Mouse (Mus musculus) 3134 (cell line): ENCODE measurements at regions not wholly inside any gene's neighbourhood (a gene's known extent, or its start where the extent isn't known, plus 50 kb on each side); places are given as distances from the start of the nearest gene placed in this dataset.
"Not testable (repeated sequence)": the region's sequence is repeated elsewhere in the genome, so short reads cannot be mapped to it uniquely, and the experiment has no call there.

Source experiments
- DNase-seq: peaks from one replicate; pipeline ENCODE4 v3.0.0-alpha.2; 2011; ENCODE audit warnings: low spot score; ENCODE audit not compliant: insufficient read length; ENCODE audit errors: extremely low read depth

DNA sequence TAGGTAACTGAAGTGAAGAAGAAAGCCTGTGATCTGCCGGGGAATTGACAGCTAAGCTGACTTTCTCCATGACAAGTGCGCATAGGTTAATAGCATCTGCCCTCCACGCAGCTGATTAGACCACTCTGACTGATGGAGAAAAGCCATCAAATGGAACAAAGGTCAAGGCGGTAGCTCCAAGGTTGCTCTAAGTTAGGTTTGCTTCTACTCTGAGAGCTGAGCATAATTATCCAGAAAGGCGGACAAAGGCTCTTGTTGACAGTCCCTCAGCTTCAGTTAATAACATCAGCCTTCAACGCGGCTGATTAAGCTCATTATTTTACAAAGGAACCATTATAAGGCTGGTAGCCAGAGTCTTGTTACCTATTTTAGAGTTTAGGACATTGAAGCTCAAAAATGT, 54.0 kb upstream of the Enpep start:
- no peak for DNase-seq

GRCm38 (mm10) chr3:129390506-129390905, 58.0 kb upstream of the Enpep start:
- DNase-seq = no peak

GRCm38 (mm10) chr3:129391888-129392813, 59.6 kb upstream of the Enpep start:
- no peak for DNase-seq

DNA sequence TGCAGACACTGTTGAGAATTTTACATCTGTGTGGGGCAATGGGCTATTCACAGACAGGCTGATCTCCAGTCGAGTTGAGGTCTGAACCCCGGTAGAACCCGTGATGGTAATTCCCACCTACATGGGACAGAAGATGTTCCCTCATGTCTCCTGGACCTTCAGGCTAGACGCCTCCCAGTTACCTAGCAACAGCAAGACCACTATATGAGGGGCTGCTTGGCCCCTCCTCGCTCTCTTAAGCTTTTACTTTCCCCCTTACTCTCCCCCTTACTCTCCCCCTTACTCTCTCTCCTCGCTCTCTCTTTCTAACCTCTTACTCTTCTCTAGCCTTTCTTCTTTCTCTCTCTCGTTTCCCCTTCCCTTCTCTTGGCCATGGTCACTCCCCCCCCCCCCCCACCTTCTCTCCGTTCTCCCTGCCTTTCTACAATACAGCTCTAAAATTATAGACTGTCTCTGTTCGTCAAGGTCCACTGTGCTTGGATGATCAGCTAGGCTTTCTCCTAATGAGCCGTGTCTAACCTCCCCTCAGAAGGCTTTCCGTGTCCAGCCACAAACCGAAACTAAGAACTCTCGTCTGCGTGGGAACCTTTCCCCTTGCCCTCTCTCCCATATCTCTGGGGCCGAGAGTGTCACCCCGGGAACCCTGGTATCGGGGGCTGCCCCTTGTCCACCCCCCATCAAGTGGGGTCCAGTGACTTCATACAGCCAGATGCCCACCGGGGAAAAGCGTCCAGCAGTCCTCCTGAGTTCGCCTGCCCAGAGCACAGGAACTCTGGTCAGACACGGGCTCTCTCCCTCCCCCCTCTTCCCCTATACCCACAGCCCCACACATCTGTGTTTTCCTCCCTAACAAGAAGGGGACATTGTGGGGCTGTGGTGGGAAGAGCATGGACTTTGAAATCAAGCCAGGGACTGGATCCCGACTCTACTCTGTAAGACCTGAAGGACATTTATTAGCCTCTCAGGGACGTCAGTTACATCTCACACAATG, 60.6 kb upstream of the Enpep start:
- no peak for DNase-seq

DNA sequence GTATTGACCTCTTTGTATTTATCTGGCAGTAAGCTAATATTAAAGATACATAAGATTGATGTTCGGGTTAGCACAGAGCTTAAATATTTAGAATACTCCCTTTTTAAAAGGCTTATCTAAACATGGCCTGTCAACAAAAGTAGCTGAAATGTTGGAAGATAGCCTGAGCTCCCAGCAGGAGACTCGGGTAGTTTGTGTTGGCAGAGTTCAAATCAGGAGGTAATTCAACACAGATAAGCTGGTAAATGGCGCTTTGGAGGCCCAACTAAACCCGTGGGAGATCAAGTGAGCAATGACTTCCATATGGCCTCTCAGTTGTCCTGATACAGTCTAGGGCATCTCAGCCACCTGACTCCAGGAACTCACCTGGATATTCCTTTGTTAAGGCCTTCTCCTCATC, 65.0 kb upstream of the Enpep start:
- DNase-seq = no peak

DNA sequence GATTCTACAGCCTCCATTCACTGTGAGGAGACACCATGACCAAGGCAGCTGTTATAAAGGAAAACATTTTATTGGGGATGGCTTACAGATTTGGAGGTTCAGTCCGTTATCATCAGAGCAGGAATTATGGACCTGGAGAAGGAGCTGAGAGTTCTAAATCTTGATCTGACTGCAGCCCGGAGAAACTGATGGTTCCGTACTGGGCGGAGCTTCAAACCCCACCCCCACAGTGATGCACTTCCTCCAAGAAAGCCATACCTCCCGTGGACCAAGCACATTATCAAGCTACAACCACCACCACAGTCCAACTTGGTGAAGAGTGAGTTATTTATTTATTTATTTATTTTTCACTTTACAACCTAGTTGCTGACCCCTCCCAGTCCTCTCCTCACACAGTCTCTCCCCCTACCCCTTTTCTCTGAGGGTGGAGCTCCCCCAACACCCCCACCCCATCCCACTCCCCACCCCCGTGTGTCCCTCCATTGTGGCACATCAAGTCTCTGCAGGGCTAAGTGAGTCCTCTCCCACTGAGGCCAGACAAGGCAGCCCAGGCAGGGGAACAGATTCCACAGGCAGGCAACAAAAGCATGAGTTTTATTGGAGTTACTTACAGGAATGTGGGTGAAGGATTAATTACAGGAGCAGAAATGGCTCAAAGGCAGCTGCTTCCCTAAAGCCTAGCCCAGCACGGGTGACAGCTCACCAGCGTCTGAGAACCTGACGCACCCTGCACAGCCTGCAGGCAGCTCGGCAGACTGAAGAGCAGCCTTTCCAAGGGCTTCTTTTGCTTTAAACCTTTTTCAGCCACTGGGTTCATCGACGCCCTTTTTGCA, 67.8 kb upstream of the Enpep start:
- no peak for DNase-seq

- DNase-seq = no peak
Measured at GRCm38 (mm10) chr3:129411389-129412054, 79.0 kb upstream of the Enpep start.

DNA sequence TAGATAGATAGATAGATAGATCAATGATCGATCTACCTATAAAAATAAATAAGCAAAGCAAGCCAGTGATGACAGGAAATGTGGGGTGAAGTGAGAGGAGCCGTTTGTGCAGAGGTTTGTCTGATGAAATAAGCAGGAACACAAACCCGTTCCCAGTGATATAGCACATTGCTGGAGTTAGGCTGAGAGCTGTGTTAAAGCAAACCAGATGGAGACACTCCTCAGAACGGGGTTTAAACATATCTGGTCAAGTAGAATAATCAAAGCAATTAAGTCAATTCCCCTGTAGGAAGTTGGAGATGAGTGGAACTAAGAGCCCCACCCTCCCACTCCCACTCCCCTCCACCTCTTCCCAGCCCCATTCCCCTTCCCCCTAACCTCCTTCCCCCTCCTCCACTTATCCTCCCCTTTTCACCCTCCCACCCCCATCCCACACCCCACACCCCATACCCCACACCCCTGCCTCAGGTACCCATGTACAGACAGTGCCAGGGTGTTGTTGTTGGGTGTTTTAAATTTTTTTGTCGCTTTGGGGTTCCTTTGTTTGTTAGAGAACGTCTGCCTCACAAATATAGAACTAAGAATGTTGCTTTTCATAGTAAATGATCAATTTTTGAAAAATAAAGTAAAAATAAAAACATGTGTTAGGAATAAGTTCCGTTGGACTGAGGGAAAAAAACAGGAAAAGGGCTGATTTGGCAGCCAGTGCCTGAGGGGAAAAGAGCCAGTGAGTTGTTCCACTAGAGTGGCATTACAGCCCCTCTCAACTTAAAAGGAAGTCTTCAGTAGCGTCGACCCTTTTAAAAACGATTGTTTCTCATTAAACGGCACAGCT, 79.8 kb upstream of the Enpep start:
- DNase-seq = no peak

- DNase-seq = no peak
Measured at GRCm38 (mm10) chr3:129412961-129413246, 80.4 kb upstream of the Enpep start.

DNA sequence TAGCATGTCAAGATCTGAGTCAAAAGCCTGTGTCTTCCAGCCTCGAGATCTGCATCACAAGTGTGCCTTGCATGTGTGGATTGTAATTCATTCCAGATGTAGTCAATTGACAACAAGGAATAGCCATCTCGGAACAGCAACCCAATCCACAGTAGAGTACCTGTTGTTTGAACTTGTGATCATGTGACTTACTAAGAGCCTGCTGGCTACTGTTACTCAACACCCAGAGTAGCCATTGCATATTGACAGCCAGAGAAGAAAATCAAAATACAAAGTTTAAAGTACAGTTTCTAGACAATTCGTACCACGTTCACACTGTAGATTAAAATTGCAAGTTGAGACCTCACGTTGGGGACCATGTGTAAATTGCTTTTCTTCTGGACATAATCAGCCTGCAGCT, 83.1 kb upstream of the Enpep start:
- no peak for DNase-seq

GRCm38 (mm10) chr3:129416337-129416736, 83.8 kb upstream of the Enpep start:
- DNase-seq = no peak

DNA sequence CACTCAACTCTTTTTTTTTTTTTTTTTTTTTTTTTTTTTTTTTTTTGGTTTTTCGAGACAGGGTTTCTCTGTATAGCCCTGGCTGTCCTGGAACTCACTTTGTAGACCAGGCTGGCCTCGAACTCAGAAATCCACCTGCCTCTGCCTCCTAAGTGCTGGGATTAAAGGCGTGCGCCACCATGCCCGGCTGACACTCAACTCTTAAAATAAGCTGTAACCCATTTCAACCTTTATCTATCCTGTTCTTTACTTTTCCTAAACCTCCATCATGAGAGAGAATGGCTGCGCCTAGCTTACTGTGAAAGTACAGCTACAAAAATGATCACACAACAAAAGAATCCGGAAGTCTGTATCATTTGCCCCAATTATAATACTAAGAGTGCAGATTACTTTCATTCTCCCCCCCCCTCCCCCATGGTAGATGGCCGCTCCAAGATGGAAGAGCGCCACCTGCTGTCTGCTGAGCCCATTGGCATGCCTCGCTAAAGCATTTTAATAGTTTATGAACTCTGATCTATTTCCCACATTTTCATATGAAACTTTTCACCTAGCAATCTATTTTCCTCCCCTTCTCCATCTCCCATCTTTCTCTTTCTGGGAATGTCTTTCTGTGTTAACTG, 89.2 kb upstream of the Enpep start:
- DNase-seq = not testable (repeated sequence)

GRCm38 (mm10) chr3:129428750-129429149, 96.2 kb upstream of the Enpep start:
- no peak for DNase-seq

DNA sequence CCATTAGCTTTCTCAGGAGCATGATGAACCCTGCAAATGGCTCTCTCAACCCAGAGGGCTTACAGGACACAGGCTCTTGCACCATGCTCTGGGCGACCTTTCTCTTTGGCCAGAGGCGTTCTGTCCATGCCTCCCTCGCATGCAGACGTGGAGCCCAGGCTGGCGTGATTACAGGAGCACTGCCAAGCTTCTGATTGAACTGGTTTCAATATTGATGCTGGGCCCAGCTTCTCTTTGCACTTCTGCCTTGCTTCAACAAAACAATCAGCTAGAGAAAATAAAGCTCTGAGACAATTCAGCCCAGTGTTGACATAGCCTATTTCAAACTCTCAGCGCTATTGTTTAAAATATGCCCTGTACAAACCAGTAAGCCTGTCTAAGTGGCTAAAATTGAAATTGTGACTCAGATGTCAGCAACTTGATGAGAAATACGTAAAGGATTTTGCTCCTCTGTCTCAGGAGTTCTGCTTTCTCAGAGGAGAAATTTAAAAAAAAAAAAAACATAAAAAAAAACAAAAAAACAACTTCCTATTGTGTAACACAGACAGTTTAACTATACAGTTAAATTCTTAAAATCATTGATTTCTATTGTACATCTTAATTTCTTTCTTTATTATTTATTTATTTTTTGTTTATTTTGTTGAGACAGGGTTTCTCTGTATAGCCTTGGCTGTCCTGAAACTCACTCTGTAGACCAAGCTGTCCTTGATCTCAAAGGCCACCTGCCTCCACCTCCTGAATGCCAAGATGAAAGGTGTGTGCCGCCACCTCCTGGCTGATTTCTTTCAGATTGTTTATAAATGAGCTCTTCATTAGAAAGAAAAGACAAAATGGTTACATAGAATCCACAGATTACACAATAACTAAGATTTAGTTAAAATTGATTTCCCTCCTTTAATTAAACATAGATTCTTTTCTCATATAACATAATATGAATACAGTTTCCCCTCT, 96.9 kb upstream of the Enpep start:
- DNase-seq = peak; percentile 30

DNA sequence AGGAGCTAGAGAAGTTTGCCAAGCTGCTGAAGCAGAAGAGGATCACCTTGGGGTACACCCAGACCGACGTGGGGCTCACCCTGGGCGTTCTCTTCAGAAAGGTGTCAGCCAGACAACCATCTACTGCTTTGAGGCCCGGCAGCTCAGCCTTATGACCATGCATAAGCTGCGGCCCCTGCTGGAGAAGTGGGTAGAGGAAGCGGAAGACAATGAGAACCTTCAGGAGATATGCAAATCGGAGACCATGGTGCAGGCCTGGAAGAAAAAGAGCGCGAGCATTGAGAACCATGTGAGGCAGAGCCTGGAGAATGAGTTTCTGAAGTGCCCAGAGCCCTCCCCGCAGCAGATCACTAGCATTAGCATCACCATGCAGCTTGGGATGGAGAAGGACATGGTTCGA, 98.1 kb upstream of the Elovl6 start:
- DNase-seq = no peak

DNA sequence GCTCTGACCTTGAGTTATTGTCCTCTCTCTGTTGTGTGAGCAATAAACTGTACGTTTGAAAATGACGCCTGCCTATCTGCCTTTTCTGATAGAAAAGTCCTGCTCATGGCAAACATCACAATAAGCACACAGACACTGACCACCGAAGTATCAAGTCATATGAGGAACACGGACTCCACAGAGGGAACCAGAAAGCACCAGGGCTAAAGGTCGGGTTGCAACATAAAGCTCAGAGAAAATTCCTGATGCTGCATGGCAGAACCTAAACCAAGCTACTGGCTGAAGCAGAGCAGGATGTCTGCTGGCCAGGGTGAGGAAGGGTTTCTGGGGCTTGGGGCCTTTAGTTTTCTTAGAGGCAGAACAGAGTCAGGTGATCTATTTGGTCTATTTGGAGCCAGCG, 94.5 kb upstream of the Elovl6 start:
- no peak for DNase-seq

DNA sequence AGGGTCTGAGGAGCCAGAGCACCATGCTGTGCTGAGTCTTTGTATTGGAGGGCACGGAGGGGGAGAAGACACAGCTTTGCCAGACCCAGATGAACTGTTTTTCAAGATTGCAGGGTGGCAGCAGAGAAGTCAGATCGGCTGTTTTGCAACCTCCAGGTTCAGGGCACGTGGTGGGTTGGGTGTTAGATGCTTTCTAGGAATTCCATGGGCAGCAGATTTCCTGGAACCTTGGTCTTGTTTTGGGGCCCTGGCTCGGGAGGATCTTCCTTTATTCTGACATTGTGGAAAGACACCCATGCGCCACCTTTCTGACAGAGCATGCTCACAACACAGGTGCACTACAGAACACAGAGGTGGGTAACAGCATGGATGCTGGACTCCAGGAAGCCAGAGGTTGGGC, 89.4 kb upstream of the Elovl6 start:
- no peak for DNase-seq

DNA sequence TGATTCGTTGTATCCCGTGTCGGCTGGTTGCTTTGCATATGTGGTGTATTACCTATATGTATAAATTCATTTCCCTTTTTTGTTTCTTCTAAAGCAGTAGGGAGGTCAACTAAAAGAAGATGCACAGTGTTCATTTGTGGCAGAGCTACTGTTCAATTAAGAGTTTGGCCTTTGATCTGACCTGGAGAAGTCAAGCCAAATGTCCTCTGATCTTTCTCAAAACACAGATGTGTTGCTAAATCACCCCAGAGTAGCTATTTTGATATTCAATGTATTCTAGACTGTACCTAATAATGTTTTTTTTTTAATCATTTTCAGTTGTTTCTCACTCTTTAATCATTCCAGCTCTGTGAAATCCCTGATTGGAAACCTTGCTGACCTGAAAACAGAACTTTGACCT, 87.9 kb upstream of the Elovl6 start:
- DNase-seq = no peak
